Mouse (Mus musculus): ENCODE data around the gene Cys1.
A peak's percentile ranks its signal among the peaks of the same experiment; 100 is the strongest.
"Not testable (repeated sequence)": the region's sequence is repeated elsewhere in the genome, so short reads cannot be mapped to it uniquely, and the experiment has no call there.

Gene Cys1

GRCm38 (mm10) chr12:24651063-24651557, 30.5 kb downstream of the Cys1 start, which contains the start of gene Klf11:
Gene Klf11, plus strand, starts transcription at chr12:24651274.
- ATAC-seq (ENCODE audit: insufficient number of reproducible peaks, low FRiP score, low TSS enrichment): peak; percentile 72

- ATAC-seq (ENCODE audit: insufficient number of reproducible peaks, low FRiP score, low TSS enrichment): peak; percentile 34
Measured at GRCm38 (mm10) chr12:24650415-24651062, 31.1 kb downstream of the Cys1 start.

GRCm38 (mm10) chr12:24648094-24648493, 33.5 kb downstream of the Cys1 start:
- no peak for ATAC-seq (ENCODE audit: insufficient number of reproducible peaks, low FRiP score, low TSS enrichment)

- no peak for ATAC-seq (ENCODE audit: insufficient number of reproducible peaks, low FRiP score, low TSS enrichment)
Measured at GRCm38 (mm10) chr12:24645901-24646300, 35.7 kb downstream of the Cys1 start.

- no peak for ATAC-seq (ENCODE audit: insufficient number of reproducible peaks, low FRiP score, low TSS enrichment)
Measured at GRCm38 (mm10) chr12:24644125-24644571, 37.5 kb downstream of the Cys1 start.

GRCm38 (mm10) chr12:24642370-24642802, 39.2 kb downstream of the Cys1 start:
- peak; percentile 71 for ATAC-seq (ENCODE audit: insufficient number of reproducible peaks, low FRiP score, low TSS enrichment)

GRCm38 (mm10) chr12:24638787-24639186, 42.8 kb downstream of the Cys1 start:
- ATAC-seq (ENCODE audit: insufficient number of reproducible peaks, low FRiP score, low TSS enrichment): not testable (repeated sequence)

GRCm38 (mm10) chr12:24634648-24635047, 47.0 kb downstream of the Cys1 start:
- ATAC-seq (ENCODE audit: insufficient number of reproducible peaks, low FRiP score, low TSS enrichment): no peak

GRCm38 (mm10) chr12:24634212-24634611, 47.4 kb downstream of the Cys1 start:
- ATAC-seq (ENCODE audit: insufficient number of reproducible peaks, low FRiP score, low TSS enrichment): no peak

GRCm38 (mm10) chr12:24633753-24634191, 47.8 kb downstream of the Cys1 start:
- ATAC-seq (ENCODE audit: insufficient number of reproducible peaks, low FRiP score, low TSS enrichment): no peak

- ATAC-seq (ENCODE audit: insufficient number of reproducible peaks, low FRiP score, low TSS enrichment): no peak
Measured at GRCm38 (mm10) chr12:24632404-24632803, 49.2 kb downstream of the Cys1 start.

- no peak for ATAC-seq (ENCODE audit: insufficient number of reproducible peaks, low FRiP score, low TSS enrichment)
Measured at GRCm38 (mm10) chr12:24630220-24630619, 51.4 kb downstream of the Cys1 start.

GRCm38 (mm10) chr12:24627215-24627614, 54.4 kb downstream of the Cys1 start:
- no peak for ATAC-seq (ENCODE audit: insufficient number of reproducible peaks, low FRiP score, low TSS enrichment)

GRCm38 (mm10) chr12:24626401-24626800, 55.2 kb downstream of the Cys1 start:
- ATAC-seq (ENCODE audit: insufficient number of reproducible peaks, low FRiP score, low TSS enrichment): no peak

- no peak for ATAC-seq (ENCODE audit: insufficient number of reproducible peaks, low FRiP score, low TSS enrichment)
Measured at GRCm38 (mm10) chr12:24623486-24624251, 57.9 kb downstream of the Cys1 start.

- no peak for ATAC-seq (ENCODE audit: insufficient number of reproducible peaks, low FRiP score, low TSS enrichment)
Measured at GRCm38 (mm10) chr12:24619436-24619835, 62.2 kb downstream of the Cys1 start.

Data from cerebellum, adult (tissue).